Mouse (Mus musculus): Measurements from ENCODE around the gene Lrrc25.

GRCm38 (mm10) chr8:70584606-70585257, 31.2 kb upstream of the Lrrc25 start:
- no peak for TF ChIP-seq CTCF (IDR thresholded peaks at IDR 0.05; ENCODE audit: insufficient read depth, low read depth, low read length)
- TF ChIP-seq POLR2A (IDR thresholded peaks at IDR 0.05; ENCODE audit: insufficient read depth, low read depth, low read length): no peak
